Mouse (Mus musculus) G1E (cell line): Measurements from ENCODE around the gene Obsl1. TPM values are rescaled to one million over a fixed set of nuclear protein-coding genes. Genes with fewer than 3 reads are reported as not detected.

Experiments used
- ATAC-seq: 2 replicates; pipeline ENCODE4 v1.8.0; 2016; ENCODE audit warnings: mild to moderate bottlenecking; ENCODE audit not compliant: insufficient number of reproducible peaks, poor library complexity, low FRiP score, severe bottlenecking; ENCODE audit errors: extremely low read depth
- DNase-seq: peaks from one replicate; pipeline ENCODE4 v3.0.0; 2012; ENCODE audit warnings: low spot score
- H3K27me3 ChIP-seq: 2 replicates; pipeline ENCODE4 v1.6.1; 2012; ENCODE audit warnings: mild to moderate bottlenecking, low read length, inconsistent platforms; ENCODE audit not compliant: insufficient read depth
- H3K36me3 ChIP-seq: replicated peaks from 2 replicates; pipeline ENCODE3; 2012; ENCODE audit warnings: mild to moderate bottlenecking, inconsistent platforms
- H3K4me1 ChIP-seq: 2 replicates; pipeline ENCODE4 v1.6.1; 2012; ENCODE audit warnings: low read depth, low read length, inconsistent platforms, mixed read lengths; ENCODE audit not compliant: insufficient read depth
- H3K4me3 ChIP-seq: 2 replicates; pipeline ENCODE4 v1.5.1; 2012; ENCODE audit warnings: low read depth, mild to moderate bottlenecking, inconsistent platforms, low read length, moderate library complexity, mixed read lengths
- H3K9me3 ChIP-seq: replicated peaks from 2 replicates; pipeline ENCODE4 v1.6.1; 2012; ENCODE audit warnings: inconsistent platforms
- CTCF ChIP-seq: IDR thresholded peaks from 2 replicates; pipeline ENCODE4 v1.5.1; 2012; ENCODE audit warnings: low read depth, low read length, inconsistent platforms, mixed read lengths
- GATA1 ChIP-seq: IDR thresholded peaks from 2 replicates; pipeline ENCODE4 v1.6.1; 2012; ENCODE audit warnings: borderline replicate concordance, low read length, inconsistent platforms, mixed read lengths
- GATA2 ChIP-seq: IDR thresholded peaks from 2 replicates; pipeline ENCODE4 v1.6.1; 2012; ENCODE audit warnings: low read depth, low read length, inconsistent platforms, borderline replicate concordance
- POLR2AphosphoS5 ChIP-seq: IDR thresholded peaks from 2 replicates; pipeline ENCODE4 v1.6.1; 2012; ENCODE audit warnings: low read depth, low read length, inconsistent platforms; ENCODE audit not compliant: insufficient replicate concordance
- TAL1 ChIP-seq: conservative IDR thresholded peaks from 2 replicates; pipeline ENCODE4 v1.6.1; 2012; ENCODE audit warnings: low read depth, low read length, inconsistent platforms, mixed read lengths
- polyA plus RNA-seq: library from polyadenylated mRNA; stranded (reverse); fragments of >175 nt; gene quantifications from 2 replicates; pipeline ENCODE4 v1.2.3, GENCODE M21; 2012
- total RNA-seq, 2 experiments: library from RNA; stranded (forward) in 1 of 2; stranded (reverse) in 1 of 2; fragments of 200-1000 nt in 1 of 2; fragments of >200 nt in 1 of 2; fragmentation: Nextera tagmentation in 1 of 2; gene quantifications; 2 replicates each; pipeline ENCODE4 v1.2.3; 2014 to 2017

Gene Obsl1
- total and polyA plus RNA-seq, 3 experiments, result 0.05 TPM; not detected in 2

DNA sequence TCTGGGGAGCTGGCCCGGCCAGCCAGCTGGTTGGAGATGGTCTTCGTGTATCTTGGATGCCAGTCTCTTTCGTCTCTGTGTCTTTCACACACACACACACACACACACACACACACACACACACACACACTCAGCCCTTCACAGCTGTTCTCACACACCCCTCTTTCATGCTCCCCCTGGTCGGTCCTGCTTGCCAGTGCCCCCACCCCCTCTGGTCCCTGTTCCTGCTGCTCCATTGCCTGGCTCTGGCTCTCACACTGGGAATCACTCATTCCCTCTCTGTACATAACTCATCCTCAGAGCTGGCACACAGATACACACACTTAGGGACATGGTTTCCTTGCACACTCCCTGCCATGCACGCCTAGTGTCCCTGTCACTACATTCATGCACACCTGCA is 54.4 kb downstream of the Obsl1 start:
- ATAC-seq (no peak), DNase-seq (no peak)
- H3K27me3 ChIP-seq, result peaks cover 69% of the 10 kb centered on the region
- H3K4me3 ChIP-seq, result peak overlapping the region; percentile 71
- no peaks in the 10 kb centered on the region for H3K9me3 ChIP-seq
- TF ChIP-seq POLR2AphosphoS5, result no peak
- TF ChIP-seq GATA1, result no peak
- no peak for TF ChIP-seq GATA2
- TF ChIP-seq CTCF, result no peak
- TF ChIP-seq TAL1, result no peak
- no peaks in the 10 kb centered on the region for H3K36me3 ChIP-seq
- peaks cover 98% of the 10 kb centered on the region for H3K4me1 ChIP-seq

DNA sequence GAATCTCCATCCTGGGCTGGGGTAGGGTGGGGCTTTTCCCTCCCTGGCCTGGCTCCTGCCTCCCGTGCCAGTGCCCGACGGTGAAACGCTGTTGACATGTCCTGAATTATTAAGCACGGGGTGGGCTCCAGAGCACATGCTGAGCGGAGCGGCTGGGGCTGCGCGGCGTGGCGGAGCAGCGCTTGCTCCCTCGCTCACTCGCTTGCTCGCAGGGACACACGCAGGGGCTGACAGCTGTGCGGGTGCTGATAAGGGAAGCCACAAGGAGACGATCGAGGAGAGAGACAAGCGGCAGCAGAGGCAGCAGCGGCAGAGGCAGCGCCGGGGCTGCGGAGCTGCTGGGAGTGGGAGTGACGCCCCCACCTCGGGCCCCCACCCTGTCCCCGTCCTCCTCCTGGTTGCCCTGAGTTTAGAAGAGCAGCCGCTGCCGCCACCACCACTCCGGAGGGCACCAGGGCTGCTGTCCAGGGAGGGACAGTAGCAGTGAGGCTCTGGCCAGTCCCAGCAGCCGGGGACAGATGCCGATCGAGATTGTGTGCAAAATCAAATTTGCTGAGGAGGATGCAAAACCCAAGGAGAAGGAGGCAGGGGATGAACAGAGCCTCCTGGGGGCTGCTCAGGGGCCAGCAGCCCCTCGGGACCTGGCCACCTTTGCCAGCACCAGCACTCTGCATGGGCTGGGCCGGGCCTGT is 55.8 kb downstream of the Obsl1 start, which contains the start of gene Asic4:
Gene Asic4, plus strand, starts transcription at position 123 of the 692 bp plus-strand sequence.
- no peaks in the 10 kb centered on the region for H3K9me3 ChIP-seq
- no peaks in the 10 kb centered on the region for H3K36me3 ChIP-seq
- peak within 1 kb of the TSS; percentile 71 for H3K4me3 ChIP-seq
- H3K27me3 ChIP-seq, result peaks cover 58% of the 10 kb centered on the region
- DNase-seq (peak; percentile 88), ATAC-seq (peak; percentile 47)
- H3K4me1 ChIP-seq, result peaks cover 98% of the 10 kb centered on the region
- no peak for TF ChIP-seq GATA1
- TF ChIP-seq POLR2AphosphoS5, result no peak
- peak; percentile 98 for TF ChIP-seq TAL1
- peak; percentile 71; the same call in 1 of the 2 replicates for TF ChIP-seq GATA2
- TF ChIP-seq CTCF, result no peak

DNA sequence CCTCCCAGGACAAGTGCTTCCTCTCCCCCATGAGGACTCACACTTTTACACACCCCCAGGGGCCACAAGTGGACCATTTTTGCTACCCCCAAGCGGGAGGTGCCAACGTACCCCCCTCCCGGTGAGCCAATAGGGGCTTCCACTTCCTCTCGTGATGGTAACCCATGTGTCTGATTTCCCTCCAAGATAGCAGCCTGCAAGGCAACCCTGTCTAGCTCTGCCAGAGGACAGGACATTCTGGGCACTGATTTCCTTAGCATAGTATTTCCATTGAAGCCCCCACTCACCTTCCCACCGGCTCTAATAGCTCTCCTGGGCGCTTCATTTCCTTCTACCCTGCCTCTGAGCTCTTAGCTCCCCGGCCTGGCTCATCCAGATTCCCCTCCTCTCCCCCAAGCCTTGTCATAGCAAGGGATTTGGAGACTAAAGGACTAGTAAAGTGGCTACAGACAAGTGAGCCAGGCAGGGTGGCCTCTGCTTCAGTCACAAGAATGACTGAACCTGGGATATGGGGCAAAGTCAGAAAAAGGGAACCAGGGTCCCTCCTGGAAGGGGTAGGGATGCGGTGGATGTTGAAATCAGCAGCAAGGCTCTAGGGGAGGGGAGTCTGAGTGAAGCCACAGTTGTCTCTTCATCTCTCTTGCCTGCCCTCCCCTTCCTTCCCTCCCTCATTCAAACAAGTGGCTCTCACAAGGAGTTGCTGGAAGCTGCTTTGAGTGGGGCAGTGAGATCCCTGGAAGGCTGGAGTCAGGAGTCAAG is 56.7 kb downstream of the Obsl1 start:
- Histone ChIP-seq H3K9me3 (no peaks in the 10 kb centered on the region), H3K27me3 (peaks cover 50% of the 10 kb centered on the region), H3K4me3 (peak overlapping the region; percentile 71), H3K4me1 (peaks cover 99% of the 10 kb centered on the region), H3K36me3 (peaks cover under 1% of the 10 kb centered on the region)
- DNase-seq (no peak), ATAC-seq (no peak)
- TF ChIP-seq GATA1 (no peak), GATA2 (no peak), CTCF (no peak), TAL1 (peak; percentile 64)

GRCm38 (mm10) chr1:75448937-75449336 is 57.3 kb downstream of the Obsl1 start:
- ATAC-seq, result no peak
- H3K4me3 ChIP-seq, result peak overlapping the region; percentile 71
- TF ChIP-seq TAL1, result no peak
- no peak for TF ChIP-seq POLR2AphosphoS5
- no peak for TF ChIP-seq CTCF
- peaks cover 99% of the 10 kb centered on the region for H3K4me1 ChIP-seq
- H3K27me3 ChIP-seq, result peaks cover 45% of the 10 kb centered on the region
- no peaks in the 10 kb centered on the region for H3K9me3 ChIP-seq
- peaks cover 5% of the 10 kb centered on the region for H3K36me3 ChIP-seq
- DNase-seq, result no peak

DNA sequence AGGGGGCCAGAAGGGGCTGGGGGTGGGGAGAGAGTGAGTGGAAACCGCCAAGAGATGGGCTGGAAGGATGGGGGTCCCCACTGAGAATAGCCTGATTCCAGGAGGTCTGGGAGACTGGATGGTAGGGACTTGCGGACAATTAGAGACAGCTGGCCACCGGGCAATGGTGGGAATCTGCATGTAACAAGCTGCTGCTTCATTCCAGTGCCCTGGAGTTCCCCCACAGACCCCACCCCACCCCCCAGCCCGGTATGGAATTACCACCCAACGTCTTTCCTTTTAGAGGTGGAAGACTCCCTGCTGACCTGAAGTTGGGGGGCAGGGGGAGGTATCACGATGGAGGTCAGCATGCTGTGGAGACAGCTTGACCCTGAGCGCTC is 58.2 kb downstream of the Obsl1 start:
- peaks cover 13% of the 10 kb centered on the region for H3K36me3 ChIP-seq
- H3K4me3 ChIP-seq, result peak overlapping the region; percentile 69; the same call in 1 of the 2 replicates
- no peaks in the 10 kb centered on the region for H3K9me3 ChIP-seq
- no peak for DNase-seq
- TF ChIP-seq TAL1, result no peak
- no peak for TF ChIP-seq POLR2AphosphoS5
- TF ChIP-seq CTCF, result no peak
- no peak for TF ChIP-seq GATA2
- TF ChIP-seq GATA1, result no peak
- peaks cover 36% of the 10 kb centered on the region for H3K27me3 ChIP-seq
- no peak for ATAC-seq
- H3K4me1 ChIP-seq, result peaks cover 99% of the 10 kb centered on the region

DNA sequence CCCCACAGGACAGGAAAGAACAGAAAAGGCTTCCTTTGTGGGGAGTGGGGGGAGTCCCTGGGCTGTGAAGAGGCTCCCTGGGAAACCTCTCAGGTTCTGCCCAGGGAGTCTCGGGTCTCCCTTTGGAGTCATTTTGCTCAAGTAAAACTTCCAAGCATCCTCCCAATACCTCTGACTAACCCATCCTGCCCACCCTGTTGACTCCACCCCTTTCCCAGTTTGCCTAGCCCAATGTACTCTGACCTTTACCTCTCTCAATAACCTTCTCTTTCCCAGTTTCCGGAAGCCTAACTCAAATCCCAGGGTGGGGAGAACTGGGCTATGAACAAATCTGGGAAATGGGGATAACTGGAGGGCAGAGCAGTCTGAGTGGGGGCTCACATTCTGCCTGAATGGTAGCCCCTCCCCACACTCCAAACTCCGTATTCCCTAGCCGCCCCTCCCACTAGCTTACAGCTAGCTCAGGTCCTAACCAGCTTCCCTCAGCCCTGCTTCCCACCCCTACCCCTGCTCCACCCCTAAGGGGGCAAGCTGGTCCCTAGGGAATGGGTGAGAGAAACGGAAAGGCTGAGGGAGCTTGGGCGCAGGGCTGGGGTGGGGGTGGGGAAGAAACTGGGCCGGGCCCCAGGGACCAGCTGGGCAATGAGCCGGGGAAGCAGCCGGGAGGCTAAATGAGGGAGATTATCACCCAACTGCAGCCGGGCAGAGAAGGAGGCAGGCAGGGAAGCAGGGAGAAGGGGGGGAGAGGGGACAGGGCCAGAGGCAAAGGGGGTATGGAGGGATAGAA is 58.8 kb downstream of the Obsl1 start:
- peak; percentile 31 for ATAC-seq
- H3K27me3 ChIP-seq, result peaks cover 31% of the 10 kb centered on the region
- H3K4me1 ChIP-seq, result peaks cover 99% of the 10 kb centered on the region
- TF ChIP-seq TAL1, result no peak; the same call in 1 of the 2 replicates
- no peak for TF ChIP-seq CTCF
- no peak for TF ChIP-seq GATA1
- TF ChIP-seq POLR2AphosphoS5, result no peak
- no peak for TF ChIP-seq GATA2
- peak; percentile 81 for DNase-seq
- peaks cover 19% of the 10 kb centered on the region for H3K36me3 ChIP-seq
- H3K4me3 ChIP-seq, result peak overlapping the region; percentile 69
- no peaks in the 10 kb centered on the region for H3K9me3 ChIP-seq
